Mouse (Mus musculus): ENCODE measurements around the gene Tmem258. TPM values are rescaled to one million over a fixed set of nuclear protein-coding genes. Genes with fewer than 3 reads are reported as not detected.

Tmem258 gene
- total and polyA plus RNA-seq, 3 experiments, result 154 to 205 (median 181) TPM

DNA sequence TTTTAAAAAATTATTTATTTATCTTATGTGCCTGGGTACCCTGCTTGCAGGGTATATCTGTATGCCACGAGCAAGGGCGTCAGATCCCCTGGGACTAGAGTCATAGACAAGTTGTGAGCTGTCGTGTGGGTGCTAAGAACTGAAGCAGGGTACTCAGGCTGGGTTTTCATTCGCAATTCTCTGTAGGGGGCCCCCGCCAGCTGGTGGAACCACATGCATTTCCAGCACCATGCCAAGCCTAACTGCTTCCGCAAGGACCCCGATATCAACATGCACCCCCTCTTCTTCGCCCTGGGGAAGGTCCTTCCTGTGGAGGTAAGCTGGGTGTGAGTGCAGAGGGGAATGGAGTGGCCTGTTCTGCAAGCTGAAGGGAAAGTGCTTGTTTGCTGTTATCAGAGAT, 17.2 kb upstream of the Tmem258 start:
- intact Hi-C loops (cut with DNase I), result no loop called here
- WGBS, result 91% methylated on average over 8 of the region's 8 CpGs
- H3K27me3 ChIP-seq (ENCODE audit: control insufficient read depth, insufficient read depth, low read length), result no peaks in the 10 kb centered on the region
- H3K27ac ChIP-seq, result no peak overlapping the region
- H3K9ac ChIP-seq (ENCODE audit: low read depth, low read length), result no peak overlapping the region
- peaks cover 8% of the 10 kb centered on the region for H3K4me1 ChIP-seq (ENCODE audit: control insufficient read depth, insufficient read depth, low read length)
- TF ChIP-seq POLR2A (IDR thresholded peaks at IDR 0.05; ENCODE audit: insufficient read depth, low read depth, low read length) (no peak), EP300 (IDR thresholded peaks at IDR 0.05; ENCODE audit: insufficient read depth, low read depth, low read length) (no peak), CTCF (IDR thresholded peaks at IDR 0.05) (no peak)
- H3K36me3 ChIP-seq (ENCODE audit: control insufficient read depth, insufficient read depth, low read length), result no peaks in the 10 kb centered on the region
- H3K79me2 ChIP-seq (replicated peaks; ENCODE audit: control insufficient read depth, insufficient read depth, low read length), result no peaks in the 10 kb centered on the region
- no peak overlapping the region for H3K4me3 ChIP-seq
- DNase-seq, result no peak

GRCm38 (mm10) chr19:10188281-10188811, 15.5 kb upstream of the Tmem258 start:
- Histone ChIP-seq H3K4me3 (no peak overlapping the region), H3K27me3 (ENCODE audit: control insufficient read depth, insufficient read depth, low read length) (no peaks in the 10 kb centered on the region), H3K79me2 (replicated peaks; ENCODE audit: control insufficient read depth, insufficient read depth, low read length) (no peaks in the 10 kb centered on the region), H3K27ac (no peak overlapping the region), H3K36me3 (ENCODE audit: control insufficient read depth, insufficient read depth, low read length) (no peaks in the 10 kb centered on the region), H3K4me1 (ENCODE audit: control insufficient read depth, insufficient read depth, low read length) (peaks cover 4% of the 10 kb centered on the region), H3K9ac (ENCODE audit: low read depth, low read length) (no peak overlapping the region)
- DNase-seq, result peak in 1 of 2 experiments; percentile 41
- no peak for TF ChIP-seq POLR2A (IDR thresholded peaks at IDR 0.05; ENCODE audit: insufficient read depth, low read depth, low read length)
- no peak for TF ChIP-seq EP300 (IDR thresholded peaks at IDR 0.05; ENCODE audit: insufficient read depth, low read depth, low read length)
- TF ChIP-seq CTCF (IDR thresholded peaks at IDR 0.05), result no peak
- intact Hi-C loops (cut with DNase I), result loop anchor here (2.0 kb wide), 1 partner anchor 188 kb away; the partner anchor contains the start of genes Best1 and Rab3il1
- 75% methylated on average over 10 of the region's 10 CpGs for WGBS

DNA sequence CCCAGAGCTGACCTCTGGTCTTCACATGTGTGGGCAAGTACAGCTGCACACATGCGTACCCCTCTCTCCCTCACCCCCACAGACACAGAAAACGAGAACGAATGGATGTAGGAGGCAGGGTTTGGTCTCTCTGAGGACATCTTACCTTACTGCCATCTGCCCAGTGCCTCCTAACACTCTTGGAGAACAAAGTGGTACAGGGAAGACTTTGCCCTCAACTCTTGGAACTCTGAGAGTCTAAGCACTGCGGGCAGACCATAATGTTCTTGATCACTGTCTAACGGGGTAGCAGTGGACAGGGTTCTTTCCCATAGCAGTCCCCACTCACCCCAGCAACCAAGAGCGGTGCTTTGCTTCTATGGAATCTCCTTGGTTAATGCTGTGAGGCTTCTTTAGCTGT, 14.8 kb upstream of the Tmem258 start:
- intact Hi-C loops (cut with DNase I), result loop anchor here (2.0 kb wide), 1 partner anchor 188 kb away; the partner anchor contains the start of genes Best1 and Rab3il1
- TF ChIP-seq POLR2A (IDR thresholded peaks at IDR 0.05; ENCODE audit: insufficient read depth, low read depth, low read length) (no peak), CTCF (IDR thresholded peaks at IDR 0.05) (no peak), EP300 (IDR thresholded peaks at IDR 0.05; ENCODE audit: insufficient read depth, low read depth, low read length) (no peak)
- no peaks in the 10 kb centered on the region for H3K36me3 ChIP-seq (ENCODE audit: control insufficient read depth, insufficient read depth, low read length)
- DNase-seq, result no peak
- WGBS, result 92% methylated on average over 6 of the region's 6 CpGs
- no peak overlapping the region for H3K9ac ChIP-seq (ENCODE audit: low read depth, low read length)
- peaks cover 3% of the 10 kb centered on the region for H3K4me1 ChIP-seq (ENCODE audit: control insufficient read depth, insufficient read depth, low read length)
- no peaks in the 10 kb centered on the region for H3K79me2 ChIP-seq (replicated peaks; ENCODE audit: control insufficient read depth, insufficient read depth, low read length)
- H3K27ac ChIP-seq, result no peak overlapping the region
- no peak overlapping the region for H3K4me3 ChIP-seq
- no peaks in the 10 kb centered on the region for H3K27me3 ChIP-seq (ENCODE audit: control insufficient read depth, insufficient read depth, low read length)

GRCm38 (mm10) chr19:10189940-10190339, 13.9 kb upstream of the Tmem258 start:
- no peaks in the 10 kb centered on the region for H3K27me3 ChIP-seq (ENCODE audit: control insufficient read depth, insufficient read depth, low read length)
- H3K9ac ChIP-seq (ENCODE audit: low read depth, low read length), result no peak overlapping the region
- 93% methylated on average over 8 of the region's 8 CpGs for WGBS
- DNase-seq, result no peak
- intact Hi-C loops (cut with DNase I), result loop anchor here (2.0 kb wide), 1 partner anchor 189 kb away; the partner anchor contains the start of genes Best1 and Rab3il1
- no peak overlapping the region for H3K4me3 ChIP-seq
- H3K4me1 ChIP-seq (ENCODE audit: control insufficient read depth, insufficient read depth, low read length), result no peaks in the 10 kb centered on the region
- no peak overlapping the region for H3K27ac ChIP-seq
- TF ChIP-seq POLR2A (IDR thresholded peaks at IDR 0.05; ENCODE audit: insufficient read depth, low read depth, low read length) (no peak), EP300 (IDR thresholded peaks at IDR 0.05; ENCODE audit: insufficient read depth, low read depth, low read length) (no peak), CTCF (IDR thresholded peaks at IDR 0.05) (no peak)
- no peaks in the 10 kb centered on the region for H3K79me2 ChIP-seq (replicated peaks; ENCODE audit: control insufficient read depth, insufficient read depth, low read length)
- no peaks in the 10 kb centered on the region for H3K36me3 ChIP-seq (ENCODE audit: control insufficient read depth, insufficient read depth, low read length)

DNA sequence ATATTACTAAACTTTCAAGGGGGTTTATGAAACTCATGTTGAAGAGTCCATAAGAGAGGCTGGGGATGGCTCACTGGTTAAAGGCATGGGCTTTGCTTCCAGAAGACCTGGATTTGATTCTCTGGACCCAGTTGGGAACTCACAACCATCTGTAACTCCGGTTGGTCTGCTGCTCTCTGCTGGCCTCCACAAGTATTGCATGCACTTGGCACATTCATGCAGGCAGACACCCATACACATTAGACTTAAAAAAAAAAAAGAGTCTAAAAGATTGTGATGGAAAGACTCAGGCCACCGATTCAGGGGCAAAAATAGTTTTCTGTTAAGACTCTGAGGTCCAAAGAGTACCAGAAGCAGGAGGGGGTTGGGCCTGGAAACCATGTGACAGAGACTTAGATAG, 13.0 kb upstream of the Tmem258 start:
- peak; percentile 61 to 77 for DNase-seq
- Histone ChIP-seq H3K27ac (no peak overlapping the region), H3K4me1 (ENCODE audit: control insufficient read depth, insufficient read depth, low read length) (no peaks in the 10 kb centered on the region), H3K27me3 (ENCODE audit: control insufficient read depth, insufficient read depth, low read length) (no peaks in the 10 kb centered on the region), H3K9ac (ENCODE audit: low read depth, low read length) (no peak overlapping the region), H3K79me2 (replicated peaks; ENCODE audit: control insufficient read depth, insufficient read depth, low read length) (no peaks in the 10 kb centered on the region), H3K4me3 (no peak overlapping the region), H3K36me3 (ENCODE audit: control insufficient read depth, insufficient read depth, low read length) (no peaks in the 10 kb centered on the region)
- TF ChIP-seq CTCF (IDR thresholded peaks at IDR 0.05) (peak; percentile 86), POLR2A (IDR thresholded peaks at IDR 0.05; ENCODE audit: insufficient read depth, low read depth, low read length) (no peak)
- 29% methylated on average over 2 of the region's 2 CpGs for whole genome bisulfite sequencing
- intact Hi-C loops (cut with DNase I), result no loop called here

DNA sequence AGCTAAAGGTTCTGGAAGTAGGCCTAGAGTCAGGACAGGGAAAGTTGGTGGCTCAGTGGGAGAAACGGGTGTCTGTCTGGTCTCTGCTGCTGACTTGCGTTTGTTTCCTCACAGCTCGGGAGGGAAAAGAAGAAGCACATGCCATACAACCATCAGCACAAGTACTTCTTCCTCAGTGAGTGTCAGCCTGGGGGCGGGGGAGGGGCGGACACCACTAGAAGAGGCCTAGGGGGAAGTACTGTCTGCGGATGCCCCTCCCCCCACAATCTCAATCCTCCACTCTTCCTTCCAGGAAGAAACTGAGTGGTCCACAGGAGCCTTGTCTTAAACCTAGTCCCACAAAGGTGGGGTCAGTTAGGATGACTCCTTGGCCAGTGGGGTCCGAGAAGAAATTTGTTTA, 12.5 kb upstream of the Tmem258 start:
- Histone ChIP-seq H3K9ac (ENCODE audit: low read depth, low read length) (no peak overlapping the region), H3K4me3 (no peak overlapping the region), H3K27me3 (ENCODE audit: control insufficient read depth, insufficient read depth, low read length) (no peaks in the 10 kb centered on the region), H3K4me1 (ENCODE audit: control insufficient read depth, insufficient read depth, low read length) (no peaks in the 10 kb centered on the region), H3K27ac (no peak overlapping the region), H3K79me2 (replicated peaks; ENCODE audit: control insufficient read depth, insufficient read depth, low read length) (no peaks in the 10 kb centered on the region), H3K36me3 (ENCODE audit: control insufficient read depth, insufficient read depth, low read length) (no peaks in the 10 kb centered on the region)
- TF ChIP-seq POLR2A (IDR thresholded peaks at IDR 0.05; ENCODE audit: insufficient read depth, low read depth, low read length), result no peak
- TF ChIP-seq EP300 (IDR thresholded peaks at IDR 0.05; ENCODE audit: insufficient read depth, low read depth, low read length), result no peak
- intact Hi-C loops (cut with DNase I), result no loop called here
- WGBS, result 57% methylated on average over 7 of the region's 7 CpGs
- DNase-seq, result peak in 1 of 2 experiments; percentile 44

Measured in heart, adult 2 months (tissue).